Mouse (Mus musculus): Measurements from ENCODE around the gene Olfr1294. TPM values are rescaled to one million over a fixed set of nuclear protein-coding genes. Genes with fewer than 3 reads are reported as not detected.

The Olfr1294 gene
- not detected in 2 replicates for polyA plus RNA-seq (2014; fragmentation: Nextera tagmentation; extraction: Ambion mirVana)

DNA sequence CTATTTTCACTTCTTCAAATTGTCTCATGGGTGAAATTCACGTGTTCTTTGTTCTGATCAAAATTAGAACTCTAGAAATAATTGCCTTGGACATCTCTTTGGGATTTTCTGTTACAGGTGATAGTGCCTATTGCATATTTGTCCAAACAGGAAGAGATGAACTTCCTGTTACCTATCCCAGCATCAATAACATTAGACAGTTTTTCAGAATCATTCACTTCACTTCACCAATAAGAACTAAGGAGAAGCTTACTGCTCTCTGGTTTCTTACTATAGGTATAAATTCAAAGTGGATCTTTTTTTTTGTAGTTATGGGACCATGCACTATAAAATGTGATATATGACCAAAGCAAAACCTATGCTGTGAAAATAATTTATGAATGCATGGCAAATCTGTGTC, at the start of gene Olfr1294:
Gene Olfr1294 (minus strand): TSS at position 101 of the 400 bp plus-strand sequence.
- DNase-seq (ENCODE audit: low spot score) (no peak), ATAC-seq (ENCODE audit: low FRiP score) (no peak)
- Histone ChIP-seq H3K27me3 (ENCODE audit: control insufficient read depth, insufficient read depth, low read length) (no peaks in the 10 kb centered on the region), H3K4me3 (replicated peaks; ENCODE audit: low read length) (no peak within 1 kb of the TSS), H3K36me3 (replicated peaks; ENCODE audit: control insufficient read depth, insufficient read depth) (no peaks in the 10 kb centered on the region), H3K9ac (no peak within 1 kb of the TSS), H3K9me3 (ENCODE audit: control insufficient read depth, low read length) (no peaks in the 10 kb centered on the region), H3K27ac (no peak within 1 kb of the TSS), H3K4me2 (replicated peaks) (no peak within 1 kb of the TSS), H3K4me1 (replicated peaks; ENCODE audit: control insufficient read depth, insufficient read depth, low read length) (no peaks in the 10 kb centered on the region)
- WGBS = 53% methylated on average over 1 of the region's 1 CpGs

DNA sequence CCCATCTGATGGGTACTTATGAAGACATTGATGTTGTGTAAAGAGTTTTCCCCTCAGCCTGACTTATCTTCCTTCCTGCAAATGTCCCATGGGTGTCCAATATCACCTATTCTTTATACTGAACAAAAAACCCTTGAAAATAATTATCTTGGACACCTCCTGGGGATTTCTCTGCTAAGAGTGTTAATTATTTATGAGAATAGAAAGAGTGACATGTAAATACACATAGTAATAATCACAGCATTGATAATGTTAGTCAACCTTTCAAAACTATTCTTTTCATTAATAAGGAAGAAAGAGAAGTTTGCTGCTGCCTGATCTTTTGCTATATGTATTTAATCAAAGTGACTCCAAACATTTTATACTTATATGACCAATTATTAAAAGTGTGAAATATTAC, 29.5 kb upstream of the Olfr1294 start, which contains the start of gene Olfr1295:
Gene Olfr1295 (minus strand): TSS at position 101 of the 400 bp plus-strand sequence.
- DNase-seq (ENCODE audit: low spot score) (no peak), ATAC-seq (ENCODE audit: low FRiP score) (no peak)
- no peak within 1 kb of the TSS for H3K4me3 ChIP-seq (replicated peaks; ENCODE audit: low read length)
- no peak within 1 kb of the TSS for H3K27ac ChIP-seq
- no peak within 1 kb of the TSS for H3K4me2 ChIP-seq (replicated peaks)
- no peaks in the 10 kb centered on the region for H3K4me1 ChIP-seq (replicated peaks; ENCODE audit: control insufficient read depth, insufficient read depth, low read length)
- H3K36me3 ChIP-seq (replicated peaks; ENCODE audit: control insufficient read depth, insufficient read depth) = no peaks in the 10 kb centered on the region
- no peaks in the 10 kb centered on the region for H3K27me3 ChIP-seq (ENCODE audit: control insufficient read depth, insufficient read depth, low read length)
- no peak within 1 kb of the TSS for H3K9ac ChIP-seq
- no peaks in the 10 kb centered on the region for H3K9me3 ChIP-seq (ENCODE audit: control insufficient read depth, low read length)

DNA sequence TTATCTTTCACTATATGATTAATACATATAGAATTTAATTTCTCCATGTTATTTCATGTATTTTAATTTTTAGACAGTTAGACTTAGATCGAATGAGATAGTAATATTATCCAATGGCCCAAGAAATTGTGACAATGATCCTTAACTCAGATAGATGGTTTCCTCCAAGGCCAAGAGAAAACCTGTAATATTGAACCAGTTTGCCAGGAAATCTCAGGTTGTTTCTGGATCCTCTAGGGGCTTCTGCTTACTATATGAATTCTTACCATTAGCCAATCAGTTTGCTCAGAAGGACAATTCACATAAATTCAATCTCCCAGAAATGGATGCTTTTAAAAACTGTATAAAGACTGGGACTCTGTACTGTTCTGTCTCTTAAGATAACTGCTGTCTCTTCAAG, 15.2 kb downstream of the Olfr1294 start, which contains the start of gene Olfr1293-ps:
Gene Olfr1293-ps (plus strand): TSS at position 301 of the 400 bp plus-strand sequence.
- 93% methylated on average over 1 of the region's 1 CpGs for WGBS
- Histone ChIP-seq H3K27ac (no peak within 1 kb of the TSS), H3K4me2 (replicated peaks) (no peak within 1 kb of the TSS), H3K9ac (no peak within 1 kb of the TSS), H3K27me3 (ENCODE audit: control insufficient read depth, insufficient read depth, low read length) (no peaks in the 10 kb centered on the region), H3K4me1 (replicated peaks; ENCODE audit: control insufficient read depth, insufficient read depth, low read length) (no peaks in the 10 kb centered on the region), H3K36me3 (replicated peaks; ENCODE audit: control insufficient read depth, insufficient read depth) (no peaks in the 10 kb centered on the region), H3K9me3 (ENCODE audit: control insufficient read depth, low read length) (peaks cover 2% of the 10 kb centered on the region; the same call in 1 of the 2 replicates), H3K4me3 (replicated peaks; ENCODE audit: low read length) (no peak within 1 kb of the TSS)
- DNase-seq (ENCODE audit: low spot score) (no peak), ATAC-seq (ENCODE audit: low FRiP score) (no peak)

DNA sequence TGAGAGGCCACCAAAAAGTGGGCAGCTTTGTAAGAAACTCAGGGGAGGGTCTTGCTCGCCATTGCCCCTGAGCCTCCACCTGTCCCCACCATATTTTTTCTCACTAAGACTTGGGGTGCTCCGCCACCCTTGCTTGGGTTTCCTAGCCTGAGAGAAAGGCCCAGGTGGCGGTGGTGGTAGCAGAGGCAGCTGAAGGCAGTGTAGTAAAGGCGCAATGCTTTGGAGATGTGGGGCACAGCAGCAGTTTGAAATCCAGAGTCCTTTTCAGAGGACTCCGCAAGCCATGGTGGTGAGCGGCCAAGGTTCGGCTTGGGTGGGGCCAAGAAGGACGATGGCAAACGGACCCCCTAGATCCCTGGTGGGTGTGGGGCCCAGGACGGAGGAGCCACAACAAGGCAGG, 22.6 kb downstream of the Olfr1294 start:
- Histone ChIP-seq H3K9ac (no peak overlapping the region), H3K27ac (no peak overlapping the region), H3K9me3 (ENCODE audit: control insufficient read depth, low read length) (peaks cover 7% of the 10 kb centered on the region), H3K4me2 (replicated peaks) (no peak overlapping the region), H3K4me1 (replicated peaks; ENCODE audit: control insufficient read depth, insufficient read depth, low read length) (no peaks in the 10 kb centered on the region), H3K27me3 (ENCODE audit: control insufficient read depth, insufficient read depth, low read length) (no peaks in the 10 kb centered on the region), H3K36me3 (replicated peaks; ENCODE audit: control insufficient read depth, insufficient read depth) (no peaks in the 10 kb centered on the region), H3K4me3 (replicated peaks; ENCODE audit: low read length) (no peak overlapping the region)
- DNase-seq (ENCODE audit: low spot score) (no peak), ATAC-seq (ENCODE audit: low FRiP score) (0 out of 2 replicates have a peak, but pooled peaks have one; percentile 21)
- 95% methylated on average over 10 of the region's 10 CpGs for WGBS

DNA sequence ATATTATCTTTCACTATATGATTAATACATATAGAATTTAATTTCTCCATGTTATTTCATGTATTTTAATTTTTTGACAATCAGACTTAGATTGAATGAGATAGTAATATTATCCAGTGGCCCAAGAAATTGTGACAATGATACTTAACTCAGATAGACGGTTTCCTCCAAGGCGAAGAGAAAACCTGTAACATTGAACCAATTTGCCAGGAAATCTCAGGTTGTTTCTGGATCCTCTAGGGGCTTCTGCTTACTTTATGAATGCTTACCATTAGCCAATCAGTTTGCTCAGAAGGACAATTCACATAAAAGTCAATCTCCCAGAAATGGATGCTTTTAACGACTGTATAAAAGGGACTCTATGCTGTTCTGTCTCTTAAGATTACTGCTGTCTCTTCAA, 43.2 kb downstream of the Olfr1294 start, which contains the start of gene Olfr1291-ps1:
Gene Olfr1291-ps1 (plus strand): TSS at position 301 of the 400 bp plus-strand sequence.
- WGBS = 93% methylated on average over 3 of the region's 3 CpGs
- no peak within 1 kb of the TSS for H3K27ac ChIP-seq
- H3K36me3 ChIP-seq (replicated peaks; ENCODE audit: control insufficient read depth, insufficient read depth) = no peaks in the 10 kb centered on the region
- H3K27me3 ChIP-seq (ENCODE audit: control insufficient read depth, insufficient read depth, low read length) = no peaks in the 10 kb centered on the region
- H3K9me3 ChIP-seq (ENCODE audit: control insufficient read depth, low read length) = no peaks in the 10 kb centered on the region
- H3K4me3 ChIP-seq (replicated peaks; ENCODE audit: low read length) = no peak within 1 kb of the TSS
- H3K9ac ChIP-seq = no peak within 1 kb of the TSS
- DNase-seq (ENCODE audit: low spot score) = no peak
- no peaks in the 10 kb centered on the region for H3K4me1 ChIP-seq (replicated peaks; ENCODE audit: control insufficient read depth, insufficient read depth, low read length)
- no peak within 1 kb of the TSS for H3K4me2 ChIP-seq (replicated peaks)
- no peak for ATAC-seq (ENCODE audit: low FRiP score)

DNA sequence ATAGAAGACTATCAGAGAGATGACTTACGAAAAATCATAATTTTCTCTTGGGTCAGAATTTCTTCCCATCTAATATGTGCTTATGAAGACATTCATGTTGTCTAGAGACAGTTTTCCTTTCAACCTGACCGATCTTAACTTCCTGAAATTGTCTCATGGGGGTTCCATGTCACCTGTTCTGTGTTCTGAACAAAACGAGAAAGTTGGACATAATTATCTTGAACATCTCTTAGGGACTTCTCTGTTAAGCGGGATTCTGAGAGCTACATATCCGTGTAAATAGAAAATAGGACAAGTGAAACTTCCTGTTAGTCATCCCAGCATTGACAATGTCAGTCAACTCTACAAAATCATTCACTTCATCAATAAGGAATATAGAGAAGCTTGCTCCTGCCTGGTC, 46.4 kb downstream of the Olfr1294 start, which contains the start of gene Olfr1290:
Gene Olfr1290 (minus strand): TSS at position 101 of the 400 bp plus-strand sequence.
- DNase-seq (ENCODE audit: low spot score) (no peak), ATAC-seq (ENCODE audit: low FRiP score) (no peak)
- no peaks in the 10 kb centered on the region for H3K9me3 ChIP-seq (ENCODE audit: control insufficient read depth, low read length)
- no peak within 1 kb of the TSS for H3K4me3 ChIP-seq (replicated peaks; ENCODE audit: low read length)
- H3K4me2 ChIP-seq (replicated peaks) = no peak within 1 kb of the TSS
- WGBS = 85% methylated on average over 5 of the region's 5 CpGs
- no peak within 1 kb of the TSS for H3K27ac ChIP-seq
- H3K4me1 ChIP-seq (replicated peaks; ENCODE audit: control insufficient read depth, insufficient read depth, low read length) = no peaks in the 10 kb centered on the region
- H3K9ac ChIP-seq = no peak within 1 kb of the TSS
- H3K36me3 ChIP-seq (replicated peaks; ENCODE audit: control insufficient read depth, insufficient read depth) = no peaks in the 10 kb centered on the region
- no peaks in the 10 kb centered on the region for H3K27me3 ChIP-seq (ENCODE audit: control insufficient read depth, insufficient read depth, low read length)

Other genes with a start within 250 kb of the Olfr1294 start
- not detected in 2 replicates for gene Olfr1279, start 239.7 kb downstream of the Olfr1294 start, polyA plus RNA-seq (2014; fragmentation: Nextera tagmentation; extraction: Ambion mirVana)
- not detected in 2 replicates for gene Olfr1280, start 226.3 kb downstream of the Olfr1294 start, polyA plus RNA-seq (2014; fragmentation: Nextera tagmentation; extraction: Ambion mirVana)
- not detected in 2 replicates for gene Olfr1281, start 213.8 kb downstream of the Olfr1294 start, polyA plus RNA-seq (2014; fragmentation: Nextera tagmentation; extraction: Ambion mirVana)
- gene Olfr1282, start 204.2 kb downstream of the Olfr1294 start, polyA plus RNA-seq (2014; fragmentation: Nextera tagmentation; extraction: Ambion mirVana) = not detected in 2 replicates
- gene Olfr1283, start 173.5 kb downstream of the Olfr1294 start, polyA plus RNA-seq (2014; fragmentation: Nextera tagmentation; extraction: Ambion mirVana) = not detected in 2 replicates
- gene Olfr1284, start 164.8 kb downstream of the Olfr1294 start, polyA plus RNA-seq (2014; fragmentation: Nextera tagmentation; extraction: Ambion mirVana) = not detected in 2 replicates
- not detected in 2 replicates for gene Olfr1286, start 117.2 kb downstream of the Olfr1294 start, polyA plus RNA-seq (2014; fragmentation: Nextera tagmentation; extraction: Ambion mirVana)
- not detected in 2 replicates for gene Olfr1287, start 91.1 kb downstream of the Olfr1294 start, polyA plus RNA-seq (2014; fragmentation: Nextera tagmentation; extraction: Ambion mirVana)
- not detected in 2 replicates for gene Olfr1288, start 66.2 kb downstream of the Olfr1294 start, polyA plus RNA-seq (2014; fragmentation: Nextera tagmentation; extraction: Ambion mirVana)
- gene Olfr1289, start 59.5 kb downstream of the Olfr1294 start, polyA plus RNA-seq (2014; fragmentation: Nextera tagmentation; extraction: Ambion mirVana) = not detected in 2 replicates
- not detected in 2 replicates for gene Olfr1290, start 46.5 kb downstream of the Olfr1294 start, polyA plus RNA-seq (2014; fragmentation: Nextera tagmentation; extraction: Ambion mirVana)
- not detected in 2 replicates for gene Olfr1291-ps1, start 43.1 kb downstream of the Olfr1294 start, polyA plus RNA-seq (2014; fragmentation: Nextera tagmentation; extraction: Ambion mirVana)
- not detected in 2 replicates for gene Olfr1293-ps, start 15.1 kb downstream of the Olfr1294 start, polyA plus RNA-seq (2014; fragmentation: Nextera tagmentation; extraction: Ambion mirVana)
- not detected in 2 replicates for gene Olfr1295, start 29.4 kb upstream of the Olfr1294 start, polyA plus RNA-seq (2014; fragmentation: Nextera tagmentation; extraction: Ambion mirVana)
- not detected in 2 replicates for gene Olfr1297, start 86.2 kb upstream of the Olfr1294 start, polyA plus RNA-seq (2014; fragmentation: Nextera tagmentation; extraction: Ambion mirVana)
- gene Olfr1298, start 108.9 kb upstream of the Olfr1294 start, polyA plus RNA-seq (2014; fragmentation: Nextera tagmentation; extraction: Ambion mirVana) = not detected in 2 replicates
- not detected in 2 replicates for gene Olfr1299, start 121.1 kb upstream of the Olfr1294 start, polyA plus RNA-seq (2014; fragmentation: Nextera tagmentation; extraction: Ambion mirVana)
- not detected in 2 replicates for gene Olfr1301, start 210.7 kb upstream of the Olfr1294 start, polyA plus RNA-seq (2014; fragmentation: Nextera tagmentation; extraction: Ambion mirVana)
- gene Olfr1302, start 237.1 kb upstream of the Olfr1294 start, polyA plus RNA-seq (2014; fragmentation: Nextera tagmentation; extraction: Ambion mirVana) = not detected in 2 replicates